Mouse (Mus musculus) E14TG2a.4 (cell line): ENCODE results near the gene Epha10.

ENCODE experiments used
- CTCF ChIP-seq: conservative IDR thresholded peaks from 2 replicates; pipeline ENCODE4 v1.5.1; 2014; ENCODE audit warnings: low read length
- NANOG ChIP-seq: IDR thresholded peaks from 2 replicates; pipeline ENCODE4 v1.6.1; 2014; ENCODE audit warnings: borderline replicate concordance, low read length, mixed read lengths
- POU5F1 ChIP-seq: IDR thresholded peaks from 2 replicates; pipeline ENCODE4 v1.6.1; 2014; ENCODE audit warnings: low read length, borderline replicate concordance

GRCm38 (mm10) chr4:124960940-124961339 is 80.2 kb downstream of the Epha10 start:
- TF ChIP-seq CTCF (no peak), NANOG (no peak), POU5F1 (no peak)
